Mouse (Mus musculus) liver, adult 2 months (tissue): ENCODE measurements around the gene Tenm2.

Source experiments
- CTCF ChIP-seq: fragments of 200-500 bp; IDR thresholded peaks from 2 replicates; pipeline ENCODE4 v1.5.1; 2011; ENCODE audit warnings: low read depth, low read length, control low read depth
- POLR2A ChIP-seq: fragments of 200-500 bp; IDR thresholded peaks from 2 replicates; pipeline ENCODE4 v1.6.1; 2011; ENCODE audit warnings: low read length, control low read depth; ENCODE audit not compliant: insufficient read depth; ENCODE audit errors: extremely low read depth

DNA sequence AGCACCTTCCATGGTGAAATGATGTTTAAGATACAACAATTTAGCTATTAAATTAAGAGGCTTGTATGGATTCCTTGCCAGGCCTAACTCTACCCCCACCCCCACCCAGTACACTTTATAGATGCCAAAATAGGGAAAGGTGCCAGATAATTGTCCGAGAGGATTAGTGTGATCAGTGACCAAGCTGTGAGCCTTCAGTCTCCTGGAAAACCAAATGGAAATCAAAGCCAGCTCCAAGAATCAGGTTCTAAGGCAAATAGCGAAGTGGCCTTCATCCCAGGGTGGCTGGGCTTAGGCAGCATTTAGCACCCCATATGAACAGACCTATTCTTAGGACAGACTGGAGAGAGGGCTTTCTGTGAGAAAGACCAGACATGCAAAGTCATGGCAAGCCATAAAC is 13.0 kb upstream of the Tenm2 start:
- TF ChIP-seq POLR2A (no peak), CTCF (no peak)
